Mouse (Mus musculus) Muller cell, postnatal 12 days (primary cell): ENCODE measurements around the gene S100a7a.
A peak's percentile ranks its signal among the peaks of the same experiment; 100 is the strongest.

Source experiments
- DNase-seq: peaks from one replicate; pipeline ENCODE4 v3.0.0-alpha.2; 2015; ENCODE audit errors: inconsistent ontology term

S100a7a gene

DNA sequence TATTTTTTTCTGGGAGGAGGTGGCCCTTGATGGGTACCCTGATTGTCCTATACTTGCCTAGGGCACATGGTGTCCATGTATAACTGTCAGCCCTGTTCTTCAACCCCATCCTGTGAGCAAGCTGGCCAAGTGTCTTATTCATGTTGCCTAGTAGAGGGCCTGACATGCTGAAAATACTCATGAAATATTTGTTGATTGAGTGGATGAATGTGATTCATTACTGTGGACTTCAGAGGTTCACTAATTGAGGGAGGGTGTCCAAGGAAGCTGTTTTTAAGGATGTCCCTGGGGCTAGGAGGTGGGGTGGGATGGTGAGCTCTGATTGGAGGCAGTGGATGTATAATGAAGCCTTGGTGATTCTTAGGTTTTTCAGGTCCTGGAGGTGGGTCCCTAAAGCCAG, at the start of gene S100a7a:
Gene S100a7a (plus strand): TSS at position 301 of the 400 bp plus-strand sequence.
- DNase-seq: peak; percentile 75

DNA sequence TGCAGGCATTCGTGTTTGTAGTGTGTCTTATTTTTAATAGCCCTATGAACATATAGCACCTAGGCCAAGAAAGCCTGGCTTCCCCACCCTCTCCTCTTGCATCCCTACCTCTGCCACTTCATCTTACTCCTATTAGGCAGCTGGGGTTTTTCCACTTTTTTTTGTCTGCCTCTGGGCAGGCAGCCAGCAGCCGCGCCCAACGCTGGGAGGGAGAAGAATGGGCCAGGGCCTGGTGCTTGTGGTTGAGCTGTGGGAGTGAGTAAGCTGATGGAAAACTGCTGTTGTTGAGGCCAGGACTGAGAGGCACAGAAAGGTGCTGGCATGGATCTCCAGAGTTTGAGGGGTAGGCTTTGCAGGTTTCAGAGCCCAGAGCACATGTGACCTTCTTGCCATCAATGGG, 49.4 kb upstream of the S100a7a start:
- DNase-seq: peak; percentile 98

DNA sequence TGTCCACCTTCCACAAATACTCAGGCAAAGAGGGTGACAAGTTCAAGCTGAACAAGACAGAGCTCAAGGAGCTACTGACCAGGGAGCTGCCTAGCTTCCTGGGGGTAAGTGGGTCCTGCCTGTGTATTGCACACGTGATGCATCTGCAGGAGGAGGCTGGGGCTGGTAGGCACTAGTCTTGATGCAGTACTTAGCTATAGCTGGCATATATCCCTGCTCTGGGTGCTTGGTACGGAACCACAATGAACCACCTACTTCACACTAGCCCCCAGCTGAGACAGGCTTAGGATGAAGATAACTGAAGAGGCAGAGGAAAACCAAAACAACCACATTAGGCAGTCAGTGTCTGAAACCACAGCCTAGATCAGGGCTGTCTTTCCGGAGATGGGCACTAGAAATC, 48.8 kb upstream of the S100a7a start:
- no peak for DNase-seq

DNA sequence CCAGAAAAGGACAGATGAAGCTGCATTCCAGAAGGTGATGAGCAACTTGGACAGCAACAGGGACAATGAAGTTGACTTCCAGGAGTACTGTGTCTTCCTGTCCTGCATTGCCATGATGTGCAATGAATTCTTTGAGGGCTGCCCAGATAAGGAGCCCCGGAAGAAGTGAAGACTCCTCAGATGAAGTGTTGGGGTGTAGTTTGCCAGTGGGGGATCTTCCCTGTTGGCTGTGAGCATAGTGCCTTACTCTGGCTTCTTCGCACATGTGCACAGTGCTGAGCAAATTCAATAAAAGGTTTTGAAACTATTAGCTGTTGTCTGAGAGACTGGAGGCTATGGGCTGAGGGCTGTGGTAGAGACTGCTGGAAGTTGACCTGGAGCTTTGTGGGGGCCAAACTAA, 48.1 kb upstream of the S100a7a start:
- no peak for DNase-seq

DNA sequence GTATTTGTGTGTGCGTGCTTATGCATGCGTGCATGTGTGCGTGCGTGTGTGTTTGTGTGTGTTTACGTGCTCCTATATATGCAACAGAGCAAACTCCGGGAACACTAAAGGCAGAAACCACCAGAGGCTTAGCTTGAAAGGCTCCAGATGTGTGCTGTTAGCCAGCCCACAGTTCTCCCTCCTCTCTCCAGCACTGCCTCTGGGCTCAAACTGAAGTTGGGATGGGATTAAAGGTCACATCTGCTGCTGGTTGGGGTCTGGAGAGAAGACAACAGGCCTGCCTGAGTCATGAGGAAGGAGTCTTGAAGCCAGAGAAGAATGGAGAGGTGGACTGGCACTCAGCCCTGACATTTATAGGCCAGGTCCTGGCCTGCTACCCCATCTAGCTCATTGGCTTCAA, 47.6 kb upstream of the S100a7a start:
- DNase-seq: no peak

DNA sequence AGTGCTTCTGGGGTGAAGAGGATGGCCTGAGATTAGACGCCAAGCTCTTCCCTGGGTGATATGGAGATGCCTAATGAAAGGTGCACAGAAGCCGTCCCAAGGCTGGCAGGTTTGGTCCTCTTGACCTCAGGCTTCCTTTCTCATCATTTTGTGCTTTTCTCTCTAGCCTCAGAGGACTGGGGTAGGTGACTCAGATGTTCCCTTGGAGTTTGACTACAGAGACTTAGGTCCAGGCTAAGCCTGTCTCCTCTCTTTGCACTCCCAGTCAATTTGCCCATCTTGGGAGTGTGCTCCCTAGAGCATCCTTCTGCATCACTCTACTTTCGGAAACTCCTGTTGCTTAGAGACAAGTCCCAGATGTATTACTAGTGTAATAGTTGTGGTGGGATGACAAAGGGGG, 46.5 kb upstream of the S100a7a start:
- DNase-seq: no peak

DNA sequence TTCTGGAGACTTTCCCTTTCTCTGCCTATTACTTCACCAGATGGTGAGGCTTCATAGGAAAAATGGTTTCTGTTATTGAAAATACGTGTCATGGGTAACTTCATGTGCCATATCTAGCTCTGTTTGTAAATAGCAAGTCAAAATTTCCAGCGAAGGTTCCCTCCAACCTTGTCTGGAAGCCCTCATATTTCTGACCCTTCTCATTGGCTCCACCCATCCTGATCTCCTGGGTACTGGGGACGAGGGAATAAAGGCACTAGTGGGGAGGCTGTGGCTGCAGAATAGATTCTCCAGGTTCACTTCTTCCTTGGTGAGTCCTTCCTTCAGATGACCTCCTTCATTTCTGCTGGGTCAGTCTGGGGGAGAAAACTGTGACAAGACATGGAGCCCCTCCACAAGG, 45.6 kb upstream of the S100a7a start, which contains the start of gene S100a5:
Gene S100a5 (plus strand): TSS at position 301 of the 400 bp plus-strand sequence.
- DNase-seq: no peak

DNA sequence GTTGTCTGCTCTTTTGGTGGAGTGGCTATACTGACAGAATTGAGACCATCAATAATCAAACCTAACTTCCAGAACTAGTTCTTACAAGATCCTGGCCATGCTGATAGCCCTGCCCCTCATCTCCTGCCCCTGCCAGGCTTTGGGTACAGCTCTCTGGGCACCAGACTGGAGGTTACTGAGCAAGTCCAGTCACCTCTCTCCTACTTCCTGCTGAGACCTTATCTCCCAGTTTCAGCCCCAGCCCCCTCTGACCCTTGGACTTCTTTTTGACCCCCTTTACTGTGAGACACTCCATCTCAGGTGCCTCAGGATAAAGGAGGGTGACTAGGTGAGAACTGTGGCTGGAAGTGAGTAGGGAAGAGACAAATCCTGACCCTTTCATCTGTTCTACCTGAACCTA, 44.7 kb upstream of the S100a7a start:
- DNase-seq: no peak

DNA sequence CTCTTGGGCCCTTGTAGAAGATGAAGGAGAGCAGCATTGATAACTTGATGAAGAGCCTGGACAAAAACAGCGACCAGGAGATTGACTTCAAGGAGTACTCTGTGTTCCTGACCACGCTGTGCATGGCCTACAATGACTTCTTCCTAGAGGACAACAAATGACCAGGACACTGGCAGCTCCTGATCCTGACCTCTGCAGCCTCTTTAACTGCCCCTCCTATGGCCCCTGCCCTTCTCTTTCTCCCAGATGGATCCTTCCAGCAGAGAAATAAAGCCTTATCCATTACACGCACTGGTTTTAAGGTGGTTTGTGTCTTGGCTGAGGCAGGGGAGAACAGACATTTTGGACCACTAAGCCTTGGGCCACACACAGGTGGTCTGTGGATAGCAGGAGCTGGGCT, 42.3 kb upstream of the S100a7a start:
- no peak for DNase-seq

DNA sequence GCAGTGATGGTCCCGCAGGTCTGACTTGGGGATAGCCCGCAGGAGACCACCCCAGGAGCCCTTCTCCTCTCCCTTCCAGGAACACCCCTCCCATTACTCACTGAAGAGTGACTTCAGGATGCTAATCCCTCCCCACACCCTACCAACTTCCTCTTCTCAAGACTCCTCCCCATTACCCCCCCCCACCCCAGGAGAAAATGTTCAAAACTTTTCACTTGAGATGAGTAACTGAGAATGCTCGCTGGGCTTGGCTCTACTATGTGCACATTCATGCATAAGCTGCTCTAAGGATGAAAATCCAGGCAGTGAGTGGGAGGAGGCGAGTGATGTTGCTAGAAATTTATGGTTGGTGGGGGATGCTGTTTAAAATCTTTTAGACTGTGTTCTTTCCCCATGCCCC, 41.8 kb upstream of the S100a7a start:
- peak; percentile 87 for DNase-seq

DNA sequence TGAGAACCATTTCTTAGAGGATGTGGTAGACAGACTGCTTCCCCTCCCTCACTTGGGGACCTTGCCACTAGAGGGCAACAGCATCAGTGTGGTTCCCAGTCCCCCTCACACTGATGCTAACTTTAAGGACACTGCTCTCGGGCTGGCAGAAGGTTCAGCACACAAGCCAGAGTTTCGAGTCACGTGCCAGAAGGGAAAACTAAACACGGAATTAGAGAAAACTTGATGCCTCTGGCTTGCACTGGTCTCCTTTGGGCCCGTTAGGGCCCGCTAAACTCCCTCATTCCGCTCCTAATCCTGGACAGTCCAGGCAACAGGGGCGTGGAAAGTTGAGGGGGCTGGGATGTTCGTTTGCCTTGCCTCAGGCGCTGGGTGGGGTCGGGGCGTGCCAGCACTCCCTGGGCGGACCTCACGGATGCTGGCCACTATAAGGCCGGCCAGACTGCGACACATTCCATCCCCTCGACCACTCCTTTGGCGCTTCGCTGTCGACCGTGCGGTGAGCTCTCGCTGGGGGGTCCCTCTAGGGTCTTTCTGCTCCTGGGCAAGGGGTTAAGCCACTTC, 41.0 kb upstream of the S100a7a start, which contains the start of gene S100a6:
Gene S100a6 (plus strand): TSS at position 155 of the 564 bp plus-strand sequence.
- peak; percentile 92 for DNase-seq

DNA sequence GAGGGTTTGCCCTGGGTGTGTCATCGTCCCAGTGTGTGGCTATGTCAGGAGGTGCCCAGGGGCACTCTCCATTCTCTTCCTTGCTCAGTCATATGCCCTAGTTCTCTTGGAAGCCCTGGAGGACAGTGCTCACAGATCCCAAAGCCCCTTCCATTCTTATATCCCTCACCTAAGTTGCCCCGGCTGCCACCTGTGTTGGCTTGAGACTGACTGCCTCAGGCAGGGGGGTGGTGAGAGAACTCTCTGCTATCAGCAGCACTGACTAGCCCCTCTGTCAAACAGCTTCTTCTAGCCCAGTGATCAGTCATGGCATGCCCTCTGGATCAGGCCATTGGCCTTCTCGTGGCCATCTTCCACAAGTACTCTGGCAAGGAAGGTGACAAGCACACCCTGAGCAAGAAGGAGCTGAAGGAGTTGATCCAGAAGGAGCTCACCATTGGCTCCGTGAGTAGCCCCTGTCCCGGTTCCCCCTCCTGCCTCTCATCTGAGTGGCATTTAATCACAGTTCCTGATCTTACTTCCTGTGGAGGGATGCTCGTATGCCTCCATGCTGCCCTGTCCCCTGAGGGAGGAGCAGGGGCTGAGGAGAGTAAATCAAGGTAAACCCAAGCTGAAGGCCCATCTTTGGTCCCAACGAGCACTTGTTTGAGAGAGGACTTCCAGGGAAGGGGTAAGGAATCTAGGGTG, 40.2 kb upstream of the S100a7a start:
- no peak for DNase-seq

DNA sequence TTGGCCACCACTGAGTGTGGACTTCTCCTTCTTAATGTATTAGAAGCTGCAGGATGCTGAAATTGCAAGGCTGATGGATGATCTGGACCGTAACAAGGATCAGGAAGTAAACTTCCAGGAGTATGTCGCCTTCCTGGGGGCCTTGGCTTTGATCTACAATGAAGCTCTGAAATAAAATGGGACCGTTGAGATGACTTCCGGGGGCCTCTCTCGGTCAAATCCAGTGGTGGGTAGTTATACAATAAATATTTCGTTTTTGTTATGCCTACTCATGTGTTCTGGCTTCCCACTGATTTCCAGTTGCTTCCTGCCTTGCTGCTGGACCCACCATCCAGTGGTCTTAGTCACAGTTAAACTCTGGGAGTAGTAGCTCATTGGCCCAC, 39.7 kb upstream of the S100a7a start:
- DNase-seq: no peak

DNA sequence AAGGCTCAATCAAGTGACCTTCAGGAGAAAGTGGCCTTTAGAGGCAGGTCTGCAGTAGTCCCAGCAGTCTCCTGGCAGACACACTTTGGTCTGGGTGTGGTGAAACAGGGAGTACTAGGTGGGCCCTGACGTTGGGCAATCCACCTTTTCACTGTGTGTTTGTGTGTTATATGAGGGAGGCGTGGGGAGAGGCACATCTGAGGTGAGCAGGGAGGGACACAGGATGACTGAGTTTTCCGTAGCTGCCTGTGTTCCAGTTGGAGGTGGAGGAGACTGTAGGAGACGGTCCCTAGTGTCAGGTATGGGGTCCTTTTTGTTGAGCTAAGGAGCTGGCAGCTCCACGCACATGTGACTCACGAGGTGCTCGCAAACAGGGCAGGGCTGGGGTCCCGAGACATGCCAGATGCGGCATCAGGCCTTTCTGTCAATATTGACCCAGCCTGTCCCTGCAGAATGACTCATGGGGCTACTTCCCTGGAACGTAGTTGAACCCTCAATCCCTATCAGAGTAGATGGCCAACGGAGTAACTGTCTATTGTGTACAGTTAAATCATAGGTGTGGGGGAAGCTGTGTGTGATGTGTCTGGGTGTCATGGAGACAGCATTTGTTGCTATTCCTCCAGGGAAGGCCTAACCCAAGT, 39.1 kb upstream of the S100a7a start:
- DNase-seq: no peak

DNA sequence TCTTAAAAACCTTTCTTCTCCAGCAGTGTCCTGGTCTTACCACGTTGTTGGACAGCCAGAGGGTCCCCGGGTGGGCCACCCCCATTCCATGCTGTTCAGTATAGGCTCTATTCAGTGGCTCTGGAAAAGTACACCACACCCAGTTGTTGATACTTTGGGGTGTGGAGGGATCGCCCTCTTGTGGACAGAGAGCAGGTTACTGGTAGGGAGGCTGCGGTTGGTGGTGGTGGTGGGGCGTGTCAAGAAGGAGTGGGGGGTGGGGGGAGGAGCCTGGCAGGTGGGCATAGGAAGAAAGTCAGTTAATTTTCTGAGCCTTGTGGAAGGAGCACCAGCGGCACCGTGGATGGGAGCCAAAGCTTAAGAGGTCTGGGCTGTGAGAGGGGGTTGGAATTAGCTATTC, 38.4 kb upstream of the S100a7a start:
- DNase-seq: peak; percentile 85

DNA sequence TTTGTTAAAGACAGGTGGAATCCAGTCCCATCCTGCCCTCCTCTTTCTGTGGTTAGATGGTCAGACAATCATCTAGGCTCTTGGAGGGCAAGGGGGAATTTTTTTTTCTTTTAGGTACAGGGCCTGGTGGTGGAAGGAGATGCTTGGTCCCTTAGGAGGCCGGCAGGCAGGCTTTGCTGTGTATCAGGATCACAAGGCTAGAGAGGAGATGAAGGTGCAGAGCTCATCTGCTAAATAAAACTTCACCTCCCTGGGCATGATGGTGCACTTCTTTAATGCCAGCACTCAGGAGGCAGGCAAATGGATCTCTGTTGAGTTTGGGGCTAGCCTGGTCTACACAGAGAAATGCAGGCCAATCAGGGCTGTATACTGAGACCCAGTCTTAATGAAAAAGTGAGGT, 37.9 kb upstream of the S100a7a start:
- DNase-seq: no peak

DNA sequence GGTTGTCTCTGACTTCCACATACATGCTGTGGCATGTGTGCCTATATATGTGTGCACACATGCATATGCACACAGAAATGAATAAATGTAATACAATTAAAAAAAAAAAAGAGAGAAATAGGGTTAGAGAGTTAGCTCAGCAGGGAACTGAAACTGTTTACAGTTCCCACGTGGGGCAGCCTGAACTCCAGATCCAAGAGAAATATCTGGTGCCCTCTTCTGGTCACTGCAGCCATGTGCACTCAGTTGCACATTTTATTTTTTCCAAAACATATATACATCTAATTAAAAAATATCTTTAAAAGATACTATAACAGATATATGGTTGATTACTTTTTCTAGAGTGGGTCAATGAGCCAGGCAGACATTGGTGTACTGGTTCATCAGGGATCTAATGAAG, 36.2 kb upstream of the S100a7a start:
- DNase-seq: no peak

DNA sequence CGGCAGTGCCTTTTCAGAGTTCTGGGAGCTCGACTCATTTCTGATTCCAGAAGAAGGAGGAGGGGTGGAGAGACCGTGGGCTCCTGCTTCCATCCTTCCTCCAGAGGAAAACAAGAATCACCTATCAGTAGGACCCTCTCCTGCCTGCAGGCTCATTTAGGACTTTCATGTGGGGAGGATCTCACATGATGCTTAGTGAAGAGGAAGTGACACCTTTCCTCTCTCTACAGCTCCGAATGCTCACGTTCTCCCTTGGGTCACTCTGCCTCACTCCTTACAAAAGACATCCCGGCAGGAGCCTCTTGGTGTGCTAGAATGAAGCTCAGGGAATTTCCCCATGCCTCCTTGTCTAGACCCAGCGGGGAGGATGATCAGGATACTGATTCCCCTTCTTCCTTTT, 32.3 kb upstream of the S100a7a start:
- no peak for DNase-seq

DNA sequence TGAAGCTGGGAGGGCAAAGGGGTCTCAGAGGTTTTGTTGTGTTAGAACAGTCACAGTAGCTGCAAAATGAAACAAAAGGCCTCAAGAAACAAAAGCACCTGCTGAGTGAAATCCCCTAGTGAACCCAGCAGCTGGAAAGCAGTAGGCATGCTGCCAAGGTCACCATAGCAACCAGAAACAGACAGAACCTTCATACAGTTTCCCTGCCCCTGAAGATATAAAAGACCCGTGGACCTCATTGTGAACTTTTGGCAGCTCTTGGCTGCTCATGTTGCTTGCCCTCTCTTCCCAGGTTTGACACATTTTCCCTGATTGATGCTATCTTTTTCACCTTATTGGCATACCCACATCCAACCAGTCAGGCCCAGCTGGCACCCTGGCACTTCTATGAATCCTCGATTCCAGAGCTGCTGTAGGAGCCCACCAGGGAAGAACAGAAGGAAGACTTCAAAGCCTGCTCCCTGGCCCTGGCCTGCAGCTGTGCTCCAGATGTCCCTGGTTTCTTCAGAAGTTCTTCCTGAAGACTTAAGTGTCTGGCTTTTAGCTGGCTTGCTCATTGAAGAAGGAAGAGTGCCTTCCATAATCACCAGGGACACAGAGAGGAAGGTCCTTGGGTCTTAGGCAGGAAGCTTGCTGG, 30.3 kb upstream of the S100a7a start:
- peak; percentile 67 for DNase-seq

DNA sequence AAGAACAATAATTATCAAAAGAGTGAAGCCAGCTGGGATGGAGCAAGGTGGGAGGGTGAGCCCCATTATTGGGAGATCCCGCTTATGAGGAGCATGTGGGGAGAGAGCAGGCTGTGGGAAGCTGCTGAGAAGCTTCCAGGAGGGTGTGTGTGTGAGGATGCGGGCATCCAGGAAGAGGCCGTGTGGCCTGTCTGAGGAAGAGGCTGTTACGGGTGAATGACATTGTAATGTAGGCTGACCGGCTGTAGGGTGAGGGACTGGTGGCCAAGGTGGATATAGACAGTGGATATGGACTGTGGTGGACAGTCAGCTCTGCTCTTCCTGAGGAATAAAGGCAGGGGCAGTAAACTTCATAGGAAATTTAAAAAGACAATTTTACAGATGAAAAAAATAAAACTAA, 28.3 kb upstream of the S100a7a start:
- no peak for DNase-seq

DNA sequence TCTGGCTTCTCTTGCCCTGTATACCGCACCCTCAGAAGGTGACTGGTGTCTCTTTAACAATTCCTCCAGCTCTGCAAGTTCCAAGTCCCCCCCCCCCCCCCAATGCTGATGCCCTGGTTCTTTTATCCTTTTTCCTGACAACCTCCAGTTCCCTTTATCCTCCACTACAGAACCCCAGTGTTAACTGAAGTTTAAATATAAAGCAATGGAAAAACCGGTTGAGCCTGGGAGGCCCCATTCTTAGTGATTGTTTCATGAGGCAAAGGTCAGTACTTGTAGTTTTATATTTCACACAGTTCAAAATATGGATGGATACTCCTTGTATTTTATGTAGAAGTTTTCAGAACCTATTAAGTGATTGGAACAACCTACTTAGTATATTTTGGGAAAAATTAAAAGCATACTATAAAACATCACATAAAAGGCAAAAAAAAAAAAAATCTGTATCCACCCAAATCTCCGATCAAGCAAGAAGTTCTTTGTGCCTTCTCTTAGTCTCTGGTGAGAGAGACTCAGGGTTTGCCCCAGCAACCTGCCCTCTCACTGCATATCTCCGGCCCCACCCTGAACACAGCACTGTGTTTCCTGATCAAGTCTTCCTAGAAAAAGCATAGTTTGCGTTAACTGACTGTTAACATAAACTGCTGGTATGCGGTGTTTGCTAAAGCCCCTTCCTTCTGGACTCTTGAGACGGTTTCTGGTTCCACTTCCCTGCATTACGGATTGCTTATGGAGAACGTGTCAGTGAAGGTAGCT, 27.4 kb upstream of the S100a7a start:
- no peak for DNase-seq

DNA sequence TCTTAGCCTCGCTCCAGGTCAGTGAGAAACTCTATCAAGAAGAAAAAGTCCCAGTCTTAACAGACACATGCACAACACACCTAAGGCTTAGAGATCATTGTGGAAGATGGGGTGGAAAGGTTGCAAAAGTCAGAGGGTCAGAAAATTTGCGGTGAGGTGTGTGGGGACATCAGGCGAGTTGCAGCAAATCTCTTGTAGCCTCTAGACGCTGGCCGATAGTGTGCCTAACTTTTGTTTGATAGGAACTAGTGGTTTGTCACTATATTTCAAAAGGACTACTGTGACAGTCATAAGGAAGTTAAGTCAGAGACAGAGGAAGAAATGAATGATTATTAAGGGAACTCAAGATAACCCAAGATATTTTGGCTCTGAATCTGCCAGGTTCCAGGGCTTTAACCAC, 26.5 kb upstream of the S100a7a start:
- DNase-seq: no peak
